Mouse (Mus musculus) ovary, postnatal 14 days (tissue): ENCODE measurements around the gene Rps27rt.
"Not testable (repeated sequence)": the region's sequence is repeated elsewhere in the genome, so short reads cannot be mapped to it uniquely, and the experiment has no call there.

Experiments
- DNase-seq: peaks from one replicate; pipeline ENCODE4 v3.0.0; 2022; ENCODE audit warnings: low spot score

The Rps27rt gene

GRCm38 (mm10) chr9:114982689-114983360, at the start of gene Rps27rt:
Rps27rt (minus strand) TSS chr9:114982739.
- DNase-seq: no peak

GRCm38 (mm10) chr9:115031046-115031445, 48.5 kb upstream of the Rps27rt start:
- DNase-seq: not testable (repeated sequence)

GRCm38 (mm10) chr9:115030581-115030980, 48.0 kb upstream of the Rps27rt start:
- DNase-seq: no peak

GRCm38 (mm10) chr9:115029307-115029706, 46.8 kb upstream of the Rps27rt start:
- no peak for DNase-seq

- no peak for DNase-seq
Measured at GRCm38 (mm10) chr9:115023708-115024383, 41.3 kb upstream of the Rps27rt start.

GRCm38 (mm10) chr9:115023137-115023536, 40.6 kb upstream of the Rps27rt start:
- no peak for DNase-seq

GRCm38 (mm10) chr9:115021419-115021818, 38.9 kb upstream of the Rps27rt start:
- DNase-seq: no peak

- no peak for DNase-seq
Measured at GRCm38 (mm10) chr9:115020141-115020540, 37.6 kb upstream of the Rps27rt start.

- DNase-seq: no peak
Measured at GRCm38 (mm10) chr9:115012367-115012766, 29.8 kb upstream of the Rps27rt start.

GRCm38 (mm10) chr9:115008194-115008593, 25.7 kb upstream of the Rps27rt start:
- DNase-seq: no peak

GRCm38 (mm10) chr9:115007776-115008175, 25.2 kb upstream of the Rps27rt start:
- DNase-seq: no peak

- no peak for DNase-seq
Measured at GRCm38 (mm10) chr9:115005446-115005845, 22.9 kb upstream of the Rps27rt start.

GRCm38 (mm10) chr9:114999771-115000146, 17.2 kb upstream of the Rps27rt start:
- no peak for DNase-seq

- no peak for DNase-seq
Measured at GRCm38 (mm10) chr9:114999010-114999770, 16.7 kb upstream of the Rps27rt start.

GRCm38 (mm10) chr9:114996489-114996888, 13.9 kb upstream of the Rps27rt start:
- no peak for DNase-seq

GRCm38 (mm10) chr9:114995716-114996115, 13.2 kb upstream of the Rps27rt start:
- no peak for DNase-seq

GRCm38 (mm10) chr9:114995250-114995649, 12.7 kb upstream of the Rps27rt start:
- DNase-seq: no peak

GRCm38 (mm10) chr9:114992528-114992927, 10.0 kb upstream of the Rps27rt start:
- DNase-seq: no peak

- DNase-seq: no peak
Measured at GRCm38 (mm10) chr9:114990421-114990820, 7.9 kb upstream of the Rps27rt start.

- no peak for DNase-seq
Measured at GRCm38 (mm10) chr9:114988610-114989327, 6.2 kb upstream of the Rps27rt start.

- DNase-seq: no peak
Measured at GRCm38 (mm10) chr9:114988029-114988428, 5.5 kb upstream of the Rps27rt start.

- no peak for DNase-seq
Measured at GRCm38 (mm10) chr9:114986361-114986760, 3.8 kb upstream of the Rps27rt start.
